Comparison of ENCODE assay signal across 9 mouse cellular contexts in the genomic region with DNA sequence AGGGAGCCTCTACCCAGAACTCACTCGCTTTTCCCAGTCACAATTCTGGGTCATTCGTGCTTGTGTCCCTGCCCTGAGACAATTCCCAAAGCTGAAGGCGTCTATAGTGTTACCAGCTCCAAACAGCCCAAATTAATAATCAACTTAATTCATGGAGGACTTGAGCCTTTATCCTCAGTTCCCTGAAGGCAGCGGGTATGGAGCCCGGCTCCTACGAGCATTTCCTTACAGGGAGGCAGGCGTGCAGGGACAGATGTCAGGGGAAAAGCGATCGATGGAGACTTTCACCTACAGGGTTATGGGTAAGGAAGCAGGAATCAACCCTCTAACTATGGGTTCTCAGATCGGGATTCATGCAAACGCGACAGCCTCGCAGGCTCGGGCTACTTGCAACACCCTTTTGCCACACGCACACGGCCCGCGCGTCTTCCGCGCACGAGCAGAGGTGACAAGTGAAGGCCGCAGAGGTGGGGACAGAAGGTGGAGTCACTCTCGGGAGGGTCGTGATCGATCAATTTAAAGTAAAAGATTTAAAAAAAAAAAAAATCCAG. TPM values are rescaled to one million over a fixed set of nuclear protein-coding genes. Genes with fewer than 3 reads are reported as not detected.
A peak's percentile ranks its signal among the peaks of the same experiment; 100 is the strongest.
DNase-seq lines count a peak whose midpoint lies in the region; ATAC-seq and TF ChIP-seq lines count a peak whose summit lies in the region.
"Had no signal": no experiment of that assay in that cellular context is flagged by ENCODE, and none has a peak within 500 bp of the region (broad histone marks: within the 10 kb centered on the region; RNA-seq: fewer than 3 reads in every experiment).

No protein-coding gene starts in this region.

- TF ChIP-seq EP300 in ES-Bruce4 (IDR thresholded peaks at IDR 0.05; ENCODE audit: insufficient read depth, low read depth, low read length), result no peak

- peak overlapping the region; percentile 44 for H3K9ac ChIP-seq in ES-Bruce4 (ENCODE audit: low read depth, poor library complexity, severe bottlenecking)
- peak overlapping the region; percentile 79 for H3K9ac ChIP-seq in hindbrain, embryonic 14.5 days
- peak overlapping the region; percentile 69 for H3K9ac ChIP-seq in liver, embryonic 13.5 days
- H3K9ac ChIP-seq in stomach, embryonic 14.5 days (replicated peaks; ENCODE audit: low read depth, low read length), result peak overlapping the region; percentile 77

- peak; percentile 49 to 66 for DNase-seq in cerebellum, postnatal 10 days
- no peak for DNase-seq in cerebellum, adult 11-12 months
- peak; percentile 58 for DNase-seq in hindbrain, embryonic 14.5 days (ENCODE audit: low spot score)
- DNase-seq in liver, embryonic 13.5 days, result no peak
- DNase-seq in left cerebral cortex, postnatal 4 days, result no peak

- H3K9me3 ChIP-seq in ES-Bruce4 (replicated peaks; ENCODE audit: control insufficient read depth, insufficient read depth, low read length, poor library complexity, severe bottlenecking), result no peaks in the 10 kb centered on the region
- no peaks in the 10 kb centered on the region for H3K9me3 ChIP-seq in hindbrain, embryonic 14.5 days (ENCODE audit: control insufficient read depth, low read length)
- H3K9me3 ChIP-seq in liver, embryonic 13.5 days (replicated peaks), result no peaks in the 10 kb centered on the region
- H3K9me3 ChIP-seq in stomach, embryonic 14.5 days (ENCODE audit: control insufficient read depth, low read depth, low read length), result no peaks in the 10 kb centered on the region

- no peaks in the 10 kb centered on the region for H3K36me3 ChIP-seq in ES-Bruce4 (ENCODE audit: control insufficient read depth, insufficient read depth, low read length, poor library complexity, severe bottlenecking)
- no peaks in the 10 kb centered on the region for H3K36me3 ChIP-seq in hindbrain, embryonic 14.5 days (replicated peaks; ENCODE audit: control insufficient read depth, insufficient read depth)
- H3K36me3 ChIP-seq in liver, embryonic 13.5 days, result no peaks in the 10 kb centered on the region
- H3K36me3 ChIP-seq in stomach, embryonic 14.5 days (ENCODE audit: control insufficient read depth, insufficient read depth, low read length), result no peaks in the 10 kb centered on the region

- intact Hi-C loops in left cerebral cortex, postnatal 4 days (cut with DNase I), result loop anchor here (10.0 kb wide), 1 partner anchor 663 kb away; a partner anchor contains a TSS

- WGBS in hindbrain, embryonic 14.5 days, result 6% methylated on average over 26 of the region's 26 CpGs
- 7% methylated on average over 26 of the region's 26 CpGs for WGBS in liver, embryonic 13.5 days (ENCODE audit: insufficient replicate concordance)
- WGBS in stomach, embryonic 14.5 days, result 12% methylated on average over 26 of the region's 26 CpGs

- H3K4me3 ChIP-seq in ES-Bruce4 (ENCODE audit: low read depth, low read length), result peak overlapping the region; percentile 69
- H3K4me3 ChIP-seq in embryonic fibroblast, embryonic 13.5 days (ENCODE audit: insufficient read depth, low read length), result peak overlapping the region; percentile 16
- H3K4me3 ChIP-seq in hindbrain, embryonic 14.5 days (replicated peaks; ENCODE audit: low read length), result peak overlapping the region; percentile 32
- H3K4me3 ChIP-seq in liver, embryonic 13.5 days (replicated peaks), result peak overlapping the region; percentile 46
- H3K4me3 ChIP-seq in stomach, embryonic 14.5 days (ENCODE audit: low read depth, low read length), result peak overlapping the region; percentile 35

- H3K27me3 ChIP-seq in ES-Bruce4 (ENCODE audit: control insufficient read depth, insufficient read depth, low read length, poor library complexity, severe bottlenecking), result 0 out of 2 replicates have a peak, but pooled peaks cover 2% of the 10 kb centered on the region
- H3K27me3 ChIP-seq in hindbrain, embryonic 14.5 days (ENCODE audit: control insufficient read depth, insufficient read depth, low read length), result no peaks in the 10 kb centered on the region
- H3K27me3 ChIP-seq in liver, embryonic 13.5 days, result peaks cover 85% of the 10 kb centered on the region
- no peaks in the 10 kb centered on the region for H3K27me3 ChIP-seq in stomach, embryonic 14.5 days (ENCODE audit: control insufficient read depth, insufficient read depth, low read length)

- no peak for ATAC-seq in hindbrain, embryonic 14.5 days (ENCODE audit: low FRiP score)
- ATAC-seq in liver, embryonic 13.5 days (ENCODE audit: low read depth), result no peak
- no peak for ATAC-seq in stomach, embryonic 14.5 days (ENCODE audit: insufficient number of reproducible peaks, insufficient read depth, low FRiP score, low read depth)

- H3K4me2 ChIP-seq in hindbrain, embryonic 14.5 days (replicated peaks), result peak overlapping the region; percentile 90
- peak overlapping the region; percentile 70 for H3K4me2 ChIP-seq in liver, embryonic 13.5 days
- H3K4me2 ChIP-seq in stomach, embryonic 14.5 days (replicated peaks; ENCODE audit: low read depth, low read length), result peak overlapping the region; percentile 96

- TF ChIP-seq CTCF in ES-Bruce4 (IDR thresholded peaks at IDR 0.05; ENCODE audit: low read depth, low read length), result no peak
- TF ChIP-seq CTCF in embryonic fibroblast, embryonic 13.5 days (IDR thresholded peaks at IDR 0.05; ENCODE audit: borderline replicate concordance, insufficient read depth, low read length), result no peak

- H3K4me1 ChIP-seq in ES-Bruce4 (ENCODE audit: control insufficient read depth, insufficient read depth, low read length), result no peaks in the 10 kb centered on the region
- no peaks in the 10 kb centered on the region; the same call in 1 of the 2 replicates for H3K4me1 ChIP-seq in embryonic fibroblast, embryonic 13.5 days (ENCODE audit: control insufficient read depth, insufficient read depth, low read length)
- peaks cover 41% of the 10 kb centered on the region for H3K4me1 ChIP-seq in hindbrain, embryonic 14.5 days (replicated peaks; ENCODE audit: control insufficient read depth, insufficient read depth, low read length)
- peaks cover 39% of the 10 kb centered on the region for H3K4me1 ChIP-seq in liver, embryonic 13.5 days (replicated peaks)
- H3K4me1 ChIP-seq in stomach, embryonic 14.5 days (ENCODE audit: control insufficient read depth, insufficient read depth, low read length), result peaks cover 11% of the 10 kb centered on the region; the same call in 1 of the 2 replicates

- no peak overlapping the region for H3K27ac ChIP-seq in ES-Bruce4 (ENCODE audit: insufficient read depth, low read length)
- H3K27ac ChIP-seq in embryonic fibroblast, embryonic 13.5 days (ENCODE audit: insufficient read depth, low read length), result no peak overlapping the region
- H3K27ac ChIP-seq in hindbrain, embryonic 14.5 days, result no peak overlapping the region
- no peak overlapping the region for H3K27ac ChIP-seq in liver, embryonic 13.5 days
- peak overlapping the region; percentile 33; the same call in 1 of the 2 replicates for H3K27ac ChIP-seq in stomach, embryonic 14.5 days (ENCODE audit: low read length)

- no peak for TF ChIP-seq POLR2A in ES-Bruce4 (IDR thresholded peaks at IDR 0.05; ENCODE audit: insufficient read depth, low read length)
- TF ChIP-seq POLR2A in embryonic fibroblast, embryonic 13.5 days (IDR thresholded peaks at IDR 0.05; ENCODE audit: low read depth, low read length), result no peak

RNA-seq across cellular contexts. Expression of a gene that starts 6.2 kb away (rescaled TPM):
- polyA plus RNA-seq in ES-Bruce4 (2011; ENCODE audit: insufficient read depth, insufficient read length, low read depth, missing spikeins), result 0.31 and 0.67 TPM in 2 replicates
- polyA plus RNA-seq in embryonic fibroblast, embryonic 13.5 days (2011; ENCODE audit: insufficient read length, low read depth, missing spikeins), result 6.4 and 8.6 TPM in 2 replicates
- 5.7 and 6.3 TPM in 2 replicates for polyA plus RNA-seq in hindbrain, embryonic 14.5 days (2014; fragmentation: Nextera tagmentation; extraction: Ambion mirVana)
- 1.2 and 1.6 TPM in 2 replicates for polyA plus RNA-seq in liver, embryonic 13.5 days (2015; fragmentation: Nextera tagmentation; extraction: Ambion mirVana)
- 9.9 and 11.0 TPM in 2 replicates for polyA plus RNA-seq in stomach, embryonic 14.5 days (2014; fragmentation: Nextera tagmentation; extraction: Ambion mirVana)
- total RNA-seq in left cerebral cortex, postnatal 4 days (2021), result 1 to 10 TPM; 3.2 to 5.2 TPM

RNA-seq across cellular contexts. Expression of a gene that starts 17.5 kb away (rescaled TPM):
- 0.15 and 0.79 TPM in 2 replicates for polyA plus RNA-seq in ES-Bruce4 (2011; ENCODE audit: insufficient read depth, insufficient read length, low read depth, missing spikeins)
- 4.4 and 8.5 TPM in 2 replicates for polyA plus RNA-seq in embryonic fibroblast, embryonic 13.5 days (2011; ENCODE audit: insufficient read length, low read depth, missing spikeins)
- 4.9 and 5.4 TPM in 2 replicates for polyA plus RNA-seq in hindbrain, embryonic 14.5 days (2014; fragmentation: Nextera tagmentation; extraction: Ambion mirVana)
- polyA plus RNA-seq in liver, embryonic 13.5 days (2015; fragmentation: Nextera tagmentation; extraction: Ambion mirVana), result 0.47 and 0.95 TPM in 2 replicates
- 4.4 and 5.0 TPM in 2 replicates for polyA plus RNA-seq in stomach, embryonic 14.5 days (2014; fragmentation: Nextera tagmentation; extraction: Ambion mirVana)
- 10 to 100 TPM; 11.6 to 13.9 TPM for total RNA-seq in left cerebral cortex, postnatal 4 days (2021)

RNA-seq across cellular contexts. Expression of a gene that starts 23.7 kb away (rescaled TPM):
- polyA plus RNA-seq in ES-Bruce4 (2011; ENCODE audit: insufficient read depth, insufficient read length, low read depth, missing spikeins), result 69.6 and 78.9 TPM in 2 replicates
- polyA plus RNA-seq in embryonic fibroblast, embryonic 13.5 days (2011; ENCODE audit: insufficient read length, low read depth, missing spikeins), result 49.3 and 52.0 TPM in 2 replicates
- polyA plus RNA-seq in hindbrain, embryonic 14.5 days (2014; fragmentation: Nextera tagmentation; extraction: Ambion mirVana), result 26.8 and 33.1 TPM in 2 replicates
- polyA plus RNA-seq in liver, embryonic 13.5 days (2015; fragmentation: Nextera tagmentation; extraction: Ambion mirVana), result 29.1 and 34.3 TPM in 2 replicates
- 45.0 and 56.9 TPM in 2 replicates for polyA plus RNA-seq in stomach, embryonic 14.5 days (2014; fragmentation: Nextera tagmentation; extraction: Ambion mirVana)
- 10 to 100 TPM; 50.4 to 59.6 TPM for total RNA-seq in left cerebral cortex, postnatal 4 days (2021)

RNA-seq across cellular contexts. Expression of a gene that starts 34.6 kb away (rescaled TPM):
- polyA plus RNA-seq in ES-Bruce4 (2011; ENCODE audit: insufficient read depth, insufficient read length, low read depth, missing spikeins), result not detected in 2 replicates
- not detected in 2 replicates for polyA plus RNA-seq in embryonic fibroblast, embryonic 13.5 days (2011; ENCODE audit: insufficient read length, low read depth, missing spikeins)
- not detected in 2 replicates for polyA plus RNA-seq in hindbrain, embryonic 14.5 days (2014; fragmentation: Nextera tagmentation; extraction: Ambion mirVana)
- not detected in 2 replicates for polyA plus RNA-seq in liver, embryonic 13.5 days (2015; fragmentation: Nextera tagmentation; extraction: Ambion mirVana)
- not detected in 2 replicates for polyA plus RNA-seq in stomach, embryonic 14.5 days (2014; fragmentation: Nextera tagmentation; extraction: Ambion mirVana)
- not detected for total RNA-seq in left cerebral cortex, postnatal 4 days (2021)
- polyA plus RNA-seq: C2C12 had no signal

Comparison
In these comparisons a context has a peak if more than half of its experiments do, and no peak if none do; other contexts are left out.
1. DNase-seq: peak in cerebellum, postnatal 10 days (2 of 2) and hindbrain, embryonic 14.5 days (single experiment); none in cerebellum, adult 11-12 months (single experiment), liver, embryonic 13.5 days (single experiment) and left cerebral cortex, postnatal 4 days (single experiment).
2. H3K4me3 ChIP-seq: peak in every context shown above with its lines; median percentile 69 in ES-Bruce4; 46 in liver, embryonic 13.5 days; 35 in stomach, embryonic 14.5 days; 32 in hindbrain, embryonic 14.5 days; 16 in embryonic fibroblast, embryonic 13.5 days.
3. Peak in every context shown above with its lines, with median percentiles within 50 percentile points of each other: H3K9ac ChIP-seq and H3K4me2 ChIP-seq.